Mouse (Mus musculus) frontal cortex, postnatal 36 days (tissue): Measurements from ENCODE around the gene Aplp2.
"Not testable (repeated sequence)": the region's sequence is repeated elsewhere in the genome, so short reads cannot be mapped to it uniquely, and the experiment has no call there.

ENCODE experiments used
- DNase-seq, 2 experiments: peaks; one replicate each; pipeline ENCODE4 v3.0.0; 2022; ENCODE audit warnings: low spot score in 2 of 2

Aplp2 gene

DNA sequence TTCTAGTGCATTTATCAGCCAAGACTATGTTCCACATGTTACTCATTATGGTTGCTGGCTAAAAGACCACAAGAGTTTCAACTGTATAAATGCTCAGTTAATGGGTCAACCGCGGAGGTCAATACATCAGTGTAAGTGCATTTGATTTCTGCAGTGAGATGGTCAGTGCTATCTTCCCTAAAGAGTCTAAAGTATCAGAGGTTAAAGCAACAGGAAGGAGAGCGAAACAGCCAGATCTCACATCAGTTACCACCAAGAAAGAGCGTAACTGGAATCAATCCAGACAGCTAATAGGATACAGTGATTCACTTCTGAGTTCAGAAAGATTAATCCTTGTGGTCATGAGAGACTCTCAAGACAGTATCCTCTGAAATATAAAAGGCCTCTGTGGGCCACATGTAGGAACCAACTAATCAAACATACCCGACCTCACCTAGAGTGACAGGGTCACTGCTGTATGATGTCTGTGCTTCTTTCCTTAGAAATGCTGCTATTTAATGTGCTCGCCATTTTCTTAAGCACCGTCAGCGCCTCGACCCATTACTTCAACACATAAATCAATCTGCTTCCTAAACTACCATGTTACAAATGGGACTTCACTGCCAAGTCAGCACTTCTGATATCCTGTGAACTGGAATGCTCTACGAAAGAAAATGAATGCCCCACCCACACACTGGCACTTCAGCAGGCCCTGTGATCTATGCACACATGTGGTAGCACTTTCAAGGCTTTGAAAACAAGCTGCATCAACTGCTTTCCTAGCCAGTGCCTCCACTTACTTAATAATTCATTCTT lies 30.1 kb downstream of the Aplp2 start:
- DNase-seq, result no peak

GRCm38 (mm10) chr9:31177692-31178091 lies 33.9 kb downstream of the Aplp2 start:
- DNase-seq, result no peak

DNA sequence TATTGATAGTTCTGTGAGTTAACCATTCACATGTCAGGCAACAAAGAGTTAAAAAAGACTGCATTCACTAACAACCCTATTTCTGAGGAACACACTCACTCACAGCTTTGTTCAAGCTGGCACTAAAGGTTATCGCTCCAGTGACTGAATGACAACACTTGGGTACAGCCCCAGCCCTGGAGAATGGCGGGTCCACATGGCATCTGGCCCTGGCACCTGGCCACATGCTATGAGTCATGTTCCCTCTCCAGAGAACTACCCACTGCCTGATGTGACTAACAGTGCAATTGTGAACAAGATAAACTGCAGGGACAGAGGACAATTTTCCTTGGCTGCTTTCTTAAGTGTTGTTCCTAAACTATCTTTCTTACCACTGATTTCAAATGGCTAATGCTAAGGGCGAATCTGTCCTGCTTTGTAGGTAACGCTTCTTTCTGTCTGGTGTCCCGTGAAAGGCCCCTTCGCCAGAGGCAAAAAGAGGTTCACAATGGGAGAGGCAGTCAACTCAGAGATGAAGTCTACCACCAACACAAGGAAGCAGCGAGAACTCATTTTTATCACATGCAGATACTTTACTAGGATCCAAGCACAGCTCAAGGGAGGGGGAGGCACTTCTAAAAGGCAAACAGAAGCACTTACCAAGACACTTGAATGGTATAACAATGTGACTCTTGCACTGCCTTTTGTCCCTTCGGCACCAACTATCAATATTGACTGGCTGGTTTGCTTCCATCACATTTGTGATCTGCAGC lies 35.1 kb downstream of the Aplp2 start:
- DNase-seq, result peak; percentile 85 to 89

DNA sequence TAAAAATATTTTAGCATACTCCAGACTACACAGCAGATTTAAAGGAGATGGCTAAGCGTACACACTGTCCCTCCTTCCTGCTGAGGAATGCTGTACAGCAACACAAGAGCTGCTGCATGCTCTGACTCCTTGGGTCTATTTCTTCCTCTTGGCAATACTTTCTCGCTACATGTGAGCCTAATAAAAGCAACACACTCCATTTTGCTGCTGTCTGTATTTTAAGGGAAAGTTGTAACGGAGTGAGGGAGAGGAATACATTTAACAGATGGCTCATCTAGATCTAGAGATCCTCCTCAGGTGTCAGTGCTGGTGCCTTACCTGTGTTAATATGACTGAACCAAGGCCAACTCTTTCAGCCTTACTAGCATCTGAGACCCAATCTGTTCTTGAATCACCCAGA lies 35.6 kb downstream of the Aplp2 start:
- peak; percentile 11 to 48 for DNase-seq

DNA sequence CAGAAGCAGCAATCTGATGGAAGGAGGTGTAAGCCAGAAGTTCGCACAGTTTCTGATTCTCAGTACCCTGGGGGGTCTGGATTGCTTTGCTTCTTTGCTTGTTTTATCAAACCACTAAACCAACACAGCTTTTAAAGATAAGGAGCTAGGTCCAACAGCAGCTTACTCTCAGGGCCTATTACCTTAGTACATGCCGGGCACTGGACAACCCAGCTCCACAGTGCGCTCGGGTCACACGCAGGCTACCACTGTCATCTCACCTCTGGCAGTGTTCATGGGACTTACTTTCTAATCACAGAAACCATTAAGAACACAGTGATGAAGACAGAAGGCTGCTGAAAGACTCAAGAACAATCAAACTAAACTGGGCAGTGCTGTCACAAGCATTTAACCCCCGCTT lies 36.3 kb downstream of the Aplp2 start:
- no peak for DNase-seq

DNA sequence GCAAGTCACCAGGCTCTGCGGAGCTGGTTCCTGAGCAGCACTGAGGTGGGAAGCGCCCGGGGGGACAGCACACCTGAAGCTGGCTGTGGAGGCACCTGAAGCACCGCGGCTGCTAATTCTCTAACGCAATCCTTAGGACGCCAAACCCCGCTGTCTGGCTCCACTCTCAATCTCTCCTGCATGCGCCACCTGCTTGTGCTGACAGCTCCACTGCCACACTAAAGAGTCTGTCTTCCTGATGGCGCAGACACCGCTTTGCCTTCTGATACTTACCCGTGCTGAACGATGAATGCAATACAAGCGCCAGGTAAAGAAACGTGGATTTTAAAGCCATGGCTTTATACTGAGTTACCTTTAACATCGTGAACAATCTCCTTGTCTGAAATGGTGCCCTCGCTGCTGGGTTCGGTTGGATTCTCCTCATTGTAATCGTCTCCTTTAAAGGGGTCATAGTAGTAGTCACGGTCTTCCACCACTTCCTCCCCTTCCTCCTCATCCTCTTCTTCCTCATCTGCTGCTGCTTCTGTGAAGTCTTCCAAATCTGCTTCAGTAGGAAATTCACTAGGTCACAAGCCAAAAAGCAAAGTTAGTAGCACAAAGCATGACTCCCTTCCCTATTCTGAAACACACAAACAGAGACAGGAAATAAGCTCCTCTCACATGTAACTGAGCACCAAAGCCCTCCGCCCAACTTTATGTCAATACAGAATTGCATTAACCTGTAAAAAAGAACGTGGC lies 43.1 kb downstream of the Aplp2 start:
- no peak for DNase-seq

DNA sequence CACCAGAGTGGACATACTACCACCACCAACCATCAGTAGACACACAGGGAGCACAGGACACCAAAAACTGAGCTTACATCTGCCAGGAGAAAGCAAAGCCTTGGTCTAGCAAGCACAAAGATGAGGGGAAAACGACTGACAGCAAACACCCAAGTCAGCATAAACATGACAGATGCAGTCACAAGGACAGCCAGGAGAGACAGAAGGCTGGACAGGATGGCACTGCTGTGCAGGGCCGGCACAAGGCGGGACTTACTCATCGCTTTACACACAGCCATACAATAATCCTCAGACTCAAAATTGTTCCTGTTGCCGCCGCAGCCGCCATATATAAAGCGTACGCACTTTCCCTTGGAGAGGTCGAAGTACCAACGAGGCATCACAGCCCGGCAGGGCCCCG lies 44.3 kb downstream of the Aplp2 start:
- no peak for DNase-seq

GRCm38 (mm10) chr9:31165505-31165904 lies 46.1 kb downstream of the Aplp2 start:
- DNase-seq, result not testable (repeated sequence)

- DNase-seq, result no peak
Observed at GRCm38 (mm10) chr9:31163327-31163726, 48.3 kb downstream of the Aplp2 start.

DNA sequence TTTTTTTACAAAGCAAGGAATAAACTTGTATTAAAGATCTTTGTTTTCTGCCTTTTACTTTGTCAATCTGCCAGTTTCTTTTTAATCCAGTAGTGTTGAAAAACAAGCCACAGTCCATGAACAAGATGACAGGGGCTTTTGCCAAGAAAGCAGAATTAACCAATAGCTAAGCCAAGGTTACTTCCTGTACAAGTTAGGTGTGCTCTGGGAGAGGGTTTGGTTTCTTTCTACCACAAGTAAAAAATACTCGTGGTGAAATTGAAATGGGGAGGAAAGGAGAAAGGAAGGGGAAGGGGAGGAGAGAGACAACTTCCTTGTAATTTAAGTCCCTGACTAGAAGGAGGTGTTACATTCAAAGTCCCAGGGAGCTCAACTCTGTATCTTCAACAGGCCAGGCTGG lies 48.7 kb downstream of the Aplp2 start:
- no peak for DNase-seq

DNA sequence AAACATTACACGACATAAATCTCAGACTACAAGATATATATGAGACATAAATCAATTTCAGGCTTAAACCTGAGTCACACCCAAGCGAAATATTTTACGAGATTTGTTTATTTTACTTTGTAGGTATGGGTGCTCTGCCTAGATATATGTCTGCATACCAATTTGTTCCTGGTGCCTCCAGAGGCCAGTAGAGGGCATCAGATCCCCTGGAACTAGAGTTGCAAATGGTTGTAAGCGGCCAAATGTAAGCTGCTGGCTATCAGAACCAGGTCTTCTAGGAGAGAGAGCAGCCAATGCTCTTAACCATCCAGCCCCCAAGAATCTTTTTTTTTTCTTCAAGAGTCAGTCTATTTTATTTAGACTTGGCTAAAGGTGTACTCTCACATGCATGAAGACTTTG lies 51.7 kb downstream of the Aplp2 start:
- DNase-seq, result no peak

DNA sequence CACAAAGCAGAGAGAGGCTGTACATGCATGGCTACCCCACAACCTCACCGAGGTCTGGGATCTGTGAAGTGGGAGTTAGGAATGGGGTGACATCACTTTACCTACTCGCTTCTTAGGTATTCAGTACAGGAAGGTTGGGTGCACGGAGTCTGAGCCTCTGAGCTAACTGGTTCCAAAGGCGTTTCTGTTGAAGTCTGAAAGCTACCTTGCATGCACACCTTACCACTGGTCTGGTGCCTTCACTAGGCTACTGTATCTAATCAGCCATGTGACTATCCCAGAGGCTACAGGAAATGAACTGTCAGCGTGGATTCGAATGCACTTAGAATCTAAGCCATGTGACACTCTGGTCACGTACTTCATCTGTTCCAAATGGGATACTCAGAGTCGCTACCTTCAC lies 55.0 kb downstream of the Aplp2 start:
- no peak for DNase-seq

GRCm38 (mm10) chr9:31151050-31151449 lies 60.6 kb downstream of the Aplp2 start:
- DNase-seq, result no peak

GRCm38 (mm10) chr9:31148135-31148534 lies 63.5 kb downstream of the Aplp2 start:
- no peak for DNase-seq

DNA sequence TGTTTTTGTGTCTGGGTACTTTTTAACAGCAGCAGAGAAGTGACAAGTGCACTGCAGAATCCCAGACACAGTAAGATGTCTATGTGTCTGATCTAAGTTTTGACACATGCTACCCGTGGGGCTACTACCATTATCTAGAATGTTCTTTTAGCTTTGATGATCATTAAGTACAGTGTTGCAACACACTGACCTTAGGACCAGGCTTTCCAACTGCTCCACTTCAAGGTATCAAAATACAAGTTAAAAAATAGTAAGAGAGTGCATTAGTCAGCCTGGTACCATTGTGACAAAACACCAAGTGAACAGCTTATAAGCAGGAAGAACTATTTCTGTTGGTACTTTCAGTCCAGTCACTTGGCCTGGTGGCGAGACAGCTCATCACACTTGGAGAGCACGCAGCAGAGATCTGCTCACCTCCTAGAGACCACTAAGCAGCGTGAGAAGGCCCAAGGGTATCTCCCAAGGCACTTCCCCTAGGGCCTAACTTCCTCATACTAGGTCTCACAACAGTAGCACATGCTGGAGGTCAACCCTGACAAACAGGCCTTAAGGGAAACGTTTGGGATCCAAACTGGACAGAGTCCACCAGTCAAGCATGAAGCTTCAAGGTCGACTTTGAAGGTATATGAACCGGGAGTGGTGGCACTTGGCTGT lies 66.2 kb downstream of the Aplp2 start:
- DNase-seq, result no peak

- DNase-seq, result no peak
Observed at GRCm38 (mm10) chr9:31142924-31143323, 68.7 kb downstream of the Aplp2 start.

GRCm38 (mm10) chr9:31133131-31133530 lies 78.5 kb downstream of the Aplp2 start:
- DNase-seq, result no peak

DNA sequence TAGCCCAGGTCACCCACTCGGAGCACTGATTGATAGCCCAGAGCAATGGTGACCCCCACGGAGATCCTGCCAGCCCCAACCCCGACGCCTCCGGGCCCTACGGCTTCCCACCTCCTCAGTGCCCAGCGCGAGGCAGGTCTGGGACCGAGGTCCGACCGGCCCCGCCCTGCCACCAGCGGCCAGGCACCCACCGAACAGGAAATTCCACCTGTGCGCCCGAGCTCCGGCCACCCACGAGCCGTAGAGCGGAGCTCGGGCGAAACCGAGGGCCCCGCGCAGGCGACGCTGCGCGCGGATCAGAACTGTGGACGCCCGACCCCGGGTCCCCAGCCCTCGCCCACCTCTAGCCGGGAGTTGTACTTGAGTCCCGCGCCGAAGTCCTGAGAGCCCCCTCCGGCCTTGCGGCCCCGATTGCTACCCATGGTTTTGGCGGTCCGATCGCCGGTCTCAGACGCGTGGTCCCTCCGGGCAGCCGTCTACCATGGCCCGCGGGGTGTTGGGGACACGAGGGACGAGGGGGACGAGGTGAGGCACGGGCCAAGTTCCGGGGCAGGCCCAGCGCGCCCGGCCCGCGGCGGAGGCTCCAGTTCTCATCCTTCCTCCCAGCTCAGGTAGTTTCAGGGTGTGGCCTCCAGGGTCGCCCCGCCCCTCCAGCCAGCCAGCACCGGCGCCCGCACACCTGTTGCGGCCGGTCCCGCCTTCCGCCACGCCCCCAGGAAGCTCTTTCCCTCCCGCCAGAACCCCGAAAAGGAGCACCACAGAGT lies 80.2 kb downstream of the Aplp2 start, which contains the start of gene St14:
TSS of gene St14 (minus strand) at position 649 of the 764 bp plus-strand sequence.
- DNase-seq, result no peak

- DNase-seq, result no peak
Observed at GRCm38 (mm10) chr9:31130357-31131204, 81.0 kb downstream of the Aplp2 start.

DNA sequence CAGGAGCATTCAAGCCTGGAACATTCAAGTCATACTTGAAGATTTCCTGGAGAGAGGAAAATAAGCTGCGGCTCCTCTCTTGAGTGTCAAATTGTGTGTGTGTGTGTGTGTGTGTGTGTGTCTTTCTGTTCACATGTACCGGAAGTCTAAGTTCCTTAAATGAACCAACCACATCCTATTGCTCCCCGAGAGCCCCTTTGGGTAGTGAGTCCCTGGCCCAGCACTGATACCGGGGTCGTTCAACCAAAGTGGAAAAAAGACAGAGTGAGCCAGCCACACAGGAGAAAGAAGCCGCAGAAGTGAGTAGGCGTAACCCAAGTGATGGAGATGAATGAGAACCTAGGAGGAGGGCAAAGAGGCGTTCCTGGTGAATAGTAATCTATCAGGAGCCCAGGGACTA lies 81.7 kb downstream of the Aplp2 start:
- no peak for DNase-seq
